Mouse (Mus musculus): ENCODE data around the gene Tcf15.

- TF ChIP-seq CTCF (IDR thresholded peaks at IDR 0.05; ENCODE audit: extremely low read depth, insufficient read depth, insufficient read length, insufficient replicate concordance): no peak
- no peak for TF ChIP-seq POLR2A (IDR thresholded peaks at IDR 0.05; ENCODE audit: low read depth, low read length)
Measured at GRCm38 (mm10) chr2:152111311-152111710, 32.0 kb upstream of the Tcf15 start.

Data from spleen, adult 2 months (tissue).